Mouse (Mus musculus) inflammation-experienced regulatory T-cells (primary cell): ENCODE results near the gene Akr1c13. TPM values are rescaled to one million over a fixed set of nuclear protein-coding genes. Genes with fewer than 3 reads are reported as not detected.

Experiments
- polyA plus RNA-seq, 2 experiments: library from polyadenylated mRNA; unstranded; fragments of 100-300 nt; shearing (Covaris generic); gene quantifications; one replicate each; pipeline ENCODE4 v1.2.1; 2017

Akr1c13 gene
- 10 to 100 TPM; 30.7 to 72.6 TPM for polyA plus RNA-seq

DNA sequence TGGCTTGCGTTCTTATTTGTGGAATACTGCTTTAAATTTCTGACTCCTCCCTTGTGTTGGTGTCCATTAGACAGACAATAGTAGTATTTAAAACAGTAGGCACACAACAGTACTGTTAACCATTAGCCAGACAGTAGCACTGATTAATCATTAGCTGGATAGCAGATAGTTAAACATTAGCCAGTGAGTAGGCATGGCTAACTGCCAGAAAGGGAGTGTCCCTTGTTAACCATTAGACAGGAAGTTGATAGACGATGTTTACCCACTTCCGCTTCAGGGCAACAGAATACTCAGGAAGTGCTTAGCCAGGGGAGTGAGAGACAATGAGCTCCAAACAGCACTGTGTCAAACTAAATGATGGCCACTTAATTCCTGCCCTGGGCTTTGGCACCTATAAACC lies at the start of gene Akr1c13:
Gene Akr1c13 (plus strand): TSS at position 247 of the 400 bp plus-strand sequence.

DNA sequence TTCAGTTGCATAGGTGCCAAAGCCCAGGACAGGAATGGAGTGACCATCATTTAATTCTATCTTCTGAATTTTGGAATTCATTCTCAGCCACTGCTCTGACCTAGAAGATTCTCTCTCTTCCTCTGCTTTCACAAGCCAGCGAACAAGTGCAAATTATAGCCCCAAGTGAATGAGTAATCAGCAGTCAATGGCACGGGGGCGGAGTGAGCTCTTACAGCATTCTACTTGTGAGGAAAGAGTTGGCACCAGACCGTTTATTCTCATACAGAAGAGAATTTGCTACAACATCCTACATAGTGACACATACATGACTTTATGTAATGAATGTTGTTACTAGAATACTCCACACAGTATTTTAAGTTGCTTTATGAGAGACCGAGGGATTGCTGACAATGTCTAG lies 40.4 kb upstream of the Akr1c13 start, which contains the start of gene Akr1c18:
Gene Akr1c18 (minus strand): TSS at position 137 of the 400 bp plus-strand sequence.

DNA sequence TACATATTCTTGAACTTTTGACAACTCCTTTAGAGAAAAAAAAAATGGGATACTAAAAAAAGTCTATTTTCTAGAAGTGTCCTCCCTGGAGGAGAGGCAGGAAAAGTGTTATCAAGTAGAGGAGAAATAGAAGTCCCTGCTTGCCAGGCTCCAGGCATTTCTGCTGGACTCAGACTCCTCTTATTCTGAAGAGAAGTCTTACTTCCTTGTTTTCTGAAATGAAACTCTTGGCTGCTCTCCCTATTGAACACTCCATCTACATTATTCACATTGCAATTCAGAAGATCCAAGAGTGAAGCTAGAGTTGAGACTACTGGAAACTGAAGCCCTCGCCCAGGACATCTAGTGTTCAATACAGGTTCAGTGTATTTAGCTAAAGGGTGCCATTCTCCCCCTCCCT lies 37.5 kb downstream of the Akr1c13 start, which contains the start of gene Akr1c19:
Gene Akr1c19 (plus strand): TSS at position 260 of the 400 bp plus-strand sequence.

Other genes with a start within 250 kb of the Akr1c13 start
- not detected for gene Ucn3, start 245.8 kb upstream of the Akr1c13 start, polyA plus RNA-seq
- under 1 TPM; 0.19 to 0.72 TPM for gene Akr1c14, start 142.1 kb upstream of the Akr1c13 start, polyA plus RNA-seq
- gene Akr1c18, start 40.5 kb upstream of the Akr1c13 start, polyA plus RNA-seq = under 1 TPM in 1 of 2 experiments, not detected in 1; 0.34 TPM
- under 1 TPM; 0.05 to 0.15 TPM for gene Akr1c19, start 37.5 kb downstream of the Akr1c13 start, polyA plus RNA-seq
- 10 to 100 TPM in 1 of 2 experiments, 1 to 10 TPM in 1; 3.9 to 26.3 TPM for gene Akr1c12, start 88.3 kb downstream of the Akr1c13 start, polyA plus RNA-seq
- not detected for gene Akr1c6, start 243.2 kb downstream of the Akr1c13 start, polyA plus RNA-seq